In genomic region chr12:67799776-67800175, GRCm38 (mm10) we compare ENCODE assay signal across 18 mouse cellular contexts.
"Had no signal": no experiment of that assay in that cellular context is flagged by ENCODE, and none has a peak within 500 bp of the region (broad histone marks: within the 10 kb centered on the region; RNA-seq: fewer than 3 reads in every experiment).

No protein-coding gene starts in this region.

- H3K36me3 ChIP-seq: limb, embryonic 10.5 days; limb, embryonic 13.5 days; liver, embryonic 12.5 days; liver, embryonic 15.5 days; midbrain, embryonic 13.5 days had no signal

- H3K4me3 ChIP-seq: layer of hippocampus, adult 2 months; limb, embryonic 10.5 days; limb, embryonic 13.5 days; liver, embryonic 12.5 days; liver, embryonic 15.5 days; midbrain, embryonic 13.5 days had no signal

- H3K27ac ChIP-seq: kidney, postnatal 0 days; layer of hippocampus, adult 2 months; limb, embryonic 10.5 days; limb, embryonic 13.5 days; liver, embryonic 12.5 days; liver, embryonic 15.5 days; macrophage; midbrain, embryonic 13.5 days had no signal

- DNase-seq: kidney, postnatal 25 days; layer of hippocampus, adult 9-11 months; liver; lung, adult 18-20 months; lung, postnatal 14 days; right cerebral cortex, adult 18-20 months; right cerebral cortex, postnatal 14 days; right cerebral cortex, postnatal 4 days; thymus, postnatal 25 days had no signal

- H3K4me1 ChIP-seq: limb, embryonic 10.5 days; limb, embryonic 13.5 days; liver, embryonic 12.5 days; liver, embryonic 15.5 days; midbrain, embryonic 13.5 days had no signal

- ATAC-seq: liver, embryonic 12.5 days; midbrain, embryonic 13.5 days; midbrain, embryonic 16.5 days had no signal

- H3K9ac ChIP-seq: limb, embryonic 13.5 days; liver, embryonic 12.5 days; liver, embryonic 15.5 days; midbrain, embryonic 13.5 days had no signal

- H3K4me2 ChIP-seq: limb, embryonic 13.5 days; liver, embryonic 12.5 days; liver, embryonic 15.5 days; midbrain, embryonic 13.5 days had no signal

- H3K27me3 ChIP-seq: limb, embryonic 13.5 days; liver, embryonic 12.5 days; liver, embryonic 15.5 days; midbrain, embryonic 13.5 days had no signal

- H3K9me3 ChIP-seq: limb, embryonic 10.5 days; limb, embryonic 13.5 days; liver, embryonic 12.5 days; liver, embryonic 15.5 days; midbrain, embryonic 13.5 days had no signal
